Mouse (Mus musculus) urinary bladder, postnatal 14 days (tissue): ENCODE results near the gene Abraxas2.

Experiments used
- DNase-seq: peaks from one replicate; pipeline ENCODE4 v3.0.0; 2021; ENCODE audit warnings: low spot score

Gene Abraxas2

GRCm38 (mm10) chr7:132859042-132859958, at the start of gene Abraxas2:
TSS of gene Abraxas2 (plus strand) at chr7:132859225.
- peak; percentile 93 for DNase-seq

GRCm38 (mm10) chr7:132809721-132810120, 49.3 kb upstream of the Abraxas2 start:
- no peak for DNase-seq

GRCm38 (mm10) chr7:132810368-132810767, 48.7 kb upstream of the Abraxas2 start:
- peak; percentile 38 for DNase-seq

- DNase-seq: peak; percentile 92
Observed at GRCm38 (mm10) chr7:132810879-132811278, 48.1 kb upstream of the Abraxas2 start.

- peak; percentile 16 for DNase-seq
Observed at GRCm38 (mm10) chr7:132811716-132812618, 47.1 kb upstream of the Abraxas2 start.

GRCm38 (mm10) chr7:132812619-132813415, 46.2 kb upstream of the Abraxas2 start:
- DNase-seq: peak; percentile 50

GRCm38 (mm10) chr7:132813416-132814088, 45.5 kb upstream of the Abraxas2 start, which contains the start of gene Fam53b:
TSS of gene Fam53b (minus strand) at chr7:132813886.
- DNase-seq: peak; percentile 67

GRCm38 (mm10) chr7:132814089-132814450, 45.0 kb upstream of the Abraxas2 start:
- DNase-seq: peak; percentile 46

GRCm38 (mm10) chr7:132815081-132815480, 43.9 kb upstream of the Abraxas2 start:
- DNase-seq: peak; percentile 2

GRCm38 (mm10) chr7:132816528-132816927, 42.5 kb upstream of the Abraxas2 start:
- DNase-seq: no peak

GRCm38 (mm10) chr7:132817056-132817455, 42.0 kb upstream of the Abraxas2 start:
- DNase-seq: no peak

- no peak for DNase-seq
Observed at GRCm38 (mm10) chr7:132820692-132821091, 38.3 kb upstream of the Abraxas2 start.

GRCm38 (mm10) chr7:132823832-132824231, 35.2 kb upstream of the Abraxas2 start:
- no peak for DNase-seq

- DNase-seq: no peak
Observed at GRCm38 (mm10) chr7:132824346-132825022, 34.5 kb upstream of the Abraxas2 start.

GRCm38 (mm10) chr7:132830955-132831354, 28.1 kb upstream of the Abraxas2 start:
- no peak for DNase-seq

GRCm38 (mm10) chr7:132841287-132841686, 17.7 kb upstream of the Abraxas2 start:
- DNase-seq: no peak

GRCm38 (mm10) chr7:132842455-132842854, 16.6 kb upstream of the Abraxas2 start:
- DNase-seq: no peak

- no peak for DNase-seq
Observed at GRCm38 (mm10) chr7:132843152-132843551, 15.9 kb upstream of the Abraxas2 start.

GRCm38 (mm10) chr7:132852173-132852844, 6.7 kb upstream of the Abraxas2 start, which contains the start of gene Eef1akmt2:
TSS of gene Eef1akmt2 (minus strand) at chr7:132852673.
- peak; percentile 83 for DNase-seq

- DNase-seq: no peak
Observed at GRCm38 (mm10) chr7:132853361-132853760, 5.7 kb upstream of the Abraxas2 start.
